Mouse (Mus musculus) limb, embryonic 11.5 days (tissue): ENCODE measurements around the gene Scn5a. TPM values are rescaled to one million over a fixed set of nuclear protein-coding genes. Genes with fewer than 3 reads are reported as not detected.

ENCODE experiments used
- ATAC-seq: fragments of 200-750 bp; cut with Nextera tagmentation; 2 replicates; pipeline ENCODE4 v1.8.0; 2017; ENCODE audit warnings: low read depth; ENCODE audit not compliant: insufficient number of reproducible peaks, low FRiP score, low TSS enrichment
- DNase-seq: peaks from one replicate; pipeline ENCODE4 v3.0.0-alpha.2; 2015; ENCODE audit warnings: low spot score
- H3K27ac ChIP-seq: fragments of 300-500 bp; sonication (generic); replicated peaks from 2 replicates; pipeline ENCODE4 v1.5.1; 2014; ENCODE audit warnings: low read depth, mild to moderate bottlenecking, low read length
- H3K27me3 ChIP-seq: fragments of 300-500 bp; sonication (generic); 2 replicates; pipeline ENCODE4 v1.6.1; 2014; ENCODE audit warnings: mild to moderate bottlenecking, low read length, mixed read lengths; ENCODE audit not compliant: control insufficient read depth, insufficient read depth
- H3K36me3 ChIP-seq: fragments of 300-500 bp; sonication (generic); 2 replicates; pipeline ENCODE4 v1.6.1; 2014; ENCODE audit warnings: mild to moderate bottlenecking, low read length, moderate library complexity, mixed read lengths; ENCODE audit not compliant: control insufficient read depth, insufficient read depth
- H3K4me1 ChIP-seq: fragments of 300-500 bp; sonication (generic); 2 replicates; pipeline ENCODE4 v1.6.1; 2014; ENCODE audit warnings: low read length, mixed read lengths; ENCODE audit not compliant: control insufficient read depth, insufficient read depth
- H3K4me2 ChIP-seq: fragments of 300-500 bp; sonication (generic); 2 replicates; pipeline ENCODE4 v1.6.1; 2014; ENCODE audit warnings: low read depth, mild to moderate bottlenecking, moderate library complexity; ENCODE audit not compliant: severe bottlenecking
- H3K4me3 ChIP-seq: fragments of 300-500 bp; sonication (generic); 2 replicates; pipeline ENCODE4 v1.5.1; 2014; ENCODE audit warnings: low read depth, low read length
- H3K9ac ChIP-seq: fragments of 300-500 bp; sonication (generic); 2 replicates; pipeline ENCODE4 v1.6.1; 2014; ENCODE audit warnings: mild to moderate bottlenecking, low read length
- H3K9me3 ChIP-seq: fragments of 300-500 bp; sonication (generic); 2 replicates; pipeline ENCODE4 v1.6.1; 2016; ENCODE audit warnings: low read length; ENCODE audit not compliant: control insufficient read depth
- WGBS: fragments of 180-500 bp; shearing (Covaris S2); extraction: QIAGEN DNeasy Blood & Tissue Kit; methylation state at CpG from one replicate; pipeline ENCODE4 v1.1.7; 2014; 5-methylcytosine and 5-hydroxymethylcytosine counted together
- polyA plus RNA-seq: library from polyadenylated mRNA; unstranded; fragments of >200 nt; fragmentation: Nextera tagmentation; extraction: Ambion mirVana; gene quantifications from 2 replicates; pipeline ENCODE4 v1.2.1, GENCODE M21; 2014

Gene Scn5a
- polyA plus RNA-seq, 1 experiment from 2014 or later, result 0.04 TPM

DNA sequence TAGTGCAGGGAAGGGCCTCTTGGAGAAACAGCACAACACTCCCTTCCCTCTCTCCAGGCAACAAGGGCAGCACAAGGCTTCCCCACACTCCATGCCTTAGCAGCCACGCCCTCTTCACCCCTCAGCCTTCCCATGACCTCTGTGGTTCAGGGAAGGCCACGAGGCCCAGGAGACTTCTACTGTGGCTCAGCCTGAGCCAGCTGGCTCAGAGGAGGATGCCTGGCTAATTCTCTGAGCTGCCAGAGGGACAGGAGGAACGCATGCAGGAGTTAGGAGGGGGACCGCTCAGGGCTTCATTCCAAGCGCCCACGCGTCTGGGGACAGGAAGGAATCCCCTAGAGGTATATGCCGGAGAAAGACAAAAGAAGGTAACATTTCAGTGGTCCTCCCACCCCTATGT, 17.1 kb downstream of the Scn5a start:
- DNase-seq (no peak), ATAC-seq (no peak)
- H3K4me3 ChIP-seq, result no peak overlapping the region
- H3K9me3 ChIP-seq, result no peaks in the 10 kb centered on the region
- H3K9ac ChIP-seq, result no peak overlapping the region
- WGBS, result 58% methylated on average over 8 of the region's 8 CpGs
- peaks cover 12% of the 10 kb centered on the region; the same call in 1 of the 2 replicates for H3K4me1 ChIP-seq
- no peak overlapping the region for H3K27ac ChIP-seq
- H3K36me3 ChIP-seq, result no peaks in the 10 kb centered on the region
- H3K27me3 ChIP-seq, result peaks cover 14% of the 10 kb centered on the region
- no peak overlapping the region for H3K4me2 ChIP-seq

DNA sequence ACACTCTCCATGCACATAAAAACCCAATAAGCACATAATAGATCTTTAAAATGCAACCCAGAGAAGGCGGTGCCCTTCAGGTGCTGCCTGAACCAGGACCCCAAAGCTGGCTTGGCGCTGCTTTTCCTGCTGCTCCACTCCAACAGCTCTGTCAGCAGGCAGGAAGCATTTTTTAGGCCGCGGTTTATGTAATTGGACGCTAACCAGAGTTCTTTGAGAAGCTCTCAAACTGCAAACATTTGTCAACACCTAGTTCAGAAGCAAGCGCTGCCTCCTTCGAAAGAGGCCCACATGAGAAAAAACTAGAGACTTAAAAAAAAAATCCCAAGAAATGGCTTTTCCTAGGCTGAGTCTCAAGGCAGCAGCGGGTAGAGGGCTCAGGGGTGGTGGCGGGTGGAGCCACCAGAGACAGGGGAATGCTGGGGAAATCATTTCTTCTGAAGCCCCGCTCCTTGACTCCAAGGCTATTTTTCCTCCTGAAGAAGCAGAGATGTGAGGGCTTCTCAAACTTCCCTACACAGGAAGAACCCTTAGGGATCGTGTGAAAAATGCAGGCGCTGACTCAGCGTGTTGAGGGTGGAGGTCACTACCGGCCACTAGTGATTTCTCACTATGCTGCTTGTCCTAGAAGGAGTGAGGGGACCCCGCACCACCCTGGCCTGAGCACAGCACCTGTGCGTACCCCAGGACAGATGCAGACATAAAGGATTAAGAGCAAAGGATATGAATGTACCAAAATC, 19.1 kb downstream of the Scn5a start:
- Histone ChIP-seq H3K27ac (no peak overlapping the region), H3K27me3 (no peaks in the 10 kb centered on the region), H3K4me1 (peaks cover 12% of the 10 kb centered on the region; the same call in 1 of the 2 replicates), H3K36me3 (no peaks in the 10 kb centered on the region), H3K9me3 (no peaks in the 10 kb centered on the region), H3K4me2 (no peak overlapping the region), H3K9ac (no peak overlapping the region), H3K4me3 (no peak overlapping the region)
- ATAC-seq (no peak), DNase-seq (peak; percentile 32)
- WGBS, result 54% methylated on average over 16 of the region's 16 CpGs

DNA sequence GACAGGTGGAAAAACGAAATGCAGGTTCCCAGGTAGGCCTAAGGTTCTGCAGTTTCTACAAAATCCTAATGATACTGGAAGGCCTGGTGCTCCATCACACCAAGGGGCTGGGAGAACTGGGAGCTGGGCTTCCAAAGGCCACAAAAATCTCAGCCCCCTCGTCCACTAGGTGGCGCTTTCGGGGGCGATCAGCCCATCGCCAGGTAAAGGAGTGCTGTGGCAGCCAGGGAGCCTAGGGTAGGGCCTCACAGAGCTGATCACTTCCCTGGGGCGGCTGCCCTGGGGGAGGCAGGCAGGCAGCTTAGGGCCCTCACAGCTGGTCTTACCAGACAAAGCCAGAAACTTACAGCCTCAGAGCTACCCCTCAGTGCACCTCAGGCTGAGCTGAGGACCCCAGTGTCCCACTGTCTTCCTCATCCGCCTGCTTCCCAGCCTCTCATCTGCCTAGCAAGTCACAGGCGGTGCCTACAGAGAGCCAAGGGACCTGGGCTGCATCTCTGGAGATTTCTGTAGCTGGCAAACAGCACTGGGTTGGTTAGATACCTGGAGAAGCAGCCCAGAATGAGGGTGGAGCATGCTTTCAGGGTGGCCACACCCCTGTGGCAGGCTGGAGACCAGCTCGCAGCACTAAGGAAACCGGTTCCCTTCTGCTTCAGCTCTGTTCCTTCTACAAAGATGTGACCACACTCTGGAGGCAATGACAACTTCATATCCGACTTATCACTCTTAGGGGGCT, 20.5 kb downstream of the Scn5a start:
- H3K9me3 ChIP-seq, result no peaks in the 10 kb centered on the region
- H3K4me1 ChIP-seq, result peaks cover 12% of the 10 kb centered on the region; the same call in 1 of the 2 replicates
- H3K4me3 ChIP-seq, result no peak overlapping the region
- peak; percentile 79 for DNase-seq
- 25% methylated on average over 12 of the region's 12 CpGs for WGBS
- H3K27ac ChIP-seq, result no peak overlapping the region
- no peak overlapping the region for H3K4me2 ChIP-seq
- H3K27me3 ChIP-seq, result no peaks in the 10 kb centered on the region
- H3K9ac ChIP-seq, result no peak overlapping the region
- no peak for ATAC-seq
- no peaks in the 10 kb centered on the region for H3K36me3 ChIP-seq

DNA sequence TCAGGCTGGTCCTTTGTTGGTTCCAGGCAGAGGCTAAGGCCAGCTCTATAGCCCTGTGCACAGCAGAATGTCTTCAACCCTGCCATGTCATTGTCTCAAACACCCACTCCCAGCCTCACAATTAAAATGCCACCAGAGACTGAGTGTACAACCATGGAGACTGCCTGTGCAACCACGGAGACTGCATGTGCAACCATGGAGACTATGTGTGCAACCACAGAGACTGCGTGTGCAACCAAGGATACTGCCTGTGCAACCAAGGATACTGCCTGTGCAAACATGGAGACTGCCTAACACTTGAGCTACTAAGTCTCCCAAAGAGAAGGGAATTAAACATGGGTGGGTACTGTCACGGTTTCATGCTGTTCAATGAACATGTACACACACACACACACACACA, 22.8 kb downstream of the Scn5a start:
- 92% methylated on average over 3 of the region's 3 CpGs for WGBS
- no peaks in the 10 kb centered on the region for H3K9me3 ChIP-seq
- no peak overlapping the region for H3K9ac ChIP-seq
- no peak for ATAC-seq
- H3K36me3 ChIP-seq, result no peaks in the 10 kb centered on the region
- H3K4me2 ChIP-seq, result no peak overlapping the region
- no peak overlapping the region for H3K27ac ChIP-seq
- peaks cover 12% of the 10 kb centered on the region; the same call in 1 of the 2 replicates for H3K4me1 ChIP-seq
- no peak overlapping the region for H3K4me3 ChIP-seq
- DNase-seq, result no peak
- H3K27me3 ChIP-seq, result no peaks in the 10 kb centered on the region

DNA sequence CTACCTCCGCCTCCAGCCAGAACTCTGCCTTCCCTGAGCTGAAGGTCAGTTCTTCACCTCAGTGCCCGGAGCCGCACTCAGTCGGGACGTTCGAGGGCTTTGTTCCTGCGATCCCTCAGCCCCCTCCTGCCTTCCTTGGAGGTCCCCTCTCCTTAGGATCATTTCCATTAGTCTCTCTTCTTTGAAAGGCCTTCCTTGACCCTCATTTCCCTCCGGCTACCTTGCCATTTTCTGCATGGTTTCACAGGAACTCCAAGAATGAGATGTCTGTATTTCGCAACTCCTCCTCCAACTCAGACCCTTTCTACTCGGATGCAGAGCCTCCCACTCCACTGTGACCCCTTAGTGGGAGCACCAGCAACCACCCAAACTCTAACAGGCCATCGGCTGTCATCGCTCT, 31.3 kb downstream of the Scn5a start:
- ATAC-seq (no peak), DNase-seq (no peak)
- 80% methylated on average over 12 of the region's 12 CpGs for WGBS
- no peak overlapping the region for H3K27ac ChIP-seq
- H3K4me3 ChIP-seq, result no peak overlapping the region
- no peak overlapping the region for H3K9ac ChIP-seq
- H3K36me3 ChIP-seq, result no peaks in the 10 kb centered on the region
- no peaks in the 10 kb centered on the region for H3K27me3 ChIP-seq
- no peaks in the 10 kb centered on the region for H3K4me1 ChIP-seq
- no peak overlapping the region for H3K4me2 ChIP-seq
- no peaks in the 10 kb centered on the region for H3K9me3 ChIP-seq

DNA sequence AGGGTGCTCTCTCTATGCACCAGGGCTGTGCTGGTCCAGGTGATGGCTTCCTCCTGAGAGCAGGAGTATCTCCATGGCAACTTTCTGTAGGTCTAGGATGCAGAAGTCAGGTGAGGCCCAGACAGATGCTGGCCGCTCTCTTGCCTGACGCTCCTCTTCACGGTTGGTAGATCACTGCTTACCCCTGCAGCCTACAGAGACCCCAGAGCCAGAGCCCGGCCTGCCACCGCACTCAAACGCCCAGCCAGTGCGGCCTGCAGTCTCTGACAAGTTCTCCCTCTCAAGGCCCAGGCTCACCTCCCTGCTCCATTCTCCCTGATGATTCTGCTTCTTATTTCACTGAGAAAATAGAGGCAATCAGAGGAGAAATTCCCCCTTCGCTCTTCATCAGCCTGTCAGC, 31.7 kb downstream of the Scn5a start:
- H3K36me3 ChIP-seq, result no peaks in the 10 kb centered on the region
- H3K27me3 ChIP-seq, result no peaks in the 10 kb centered on the region
- no peak overlapping the region for H3K27ac ChIP-seq
- H3K4me1 ChIP-seq, result no peaks in the 10 kb centered on the region
- no peak for DNase-seq
- WGBS, result 84% methylated on average over 8 of the region's 8 CpGs
- no peak overlapping the region for H3K9ac ChIP-seq
- ATAC-seq, result no peak
- no peak overlapping the region for H3K4me3 ChIP-seq
- no peaks in the 10 kb centered on the region for H3K9me3 ChIP-seq
- no peak overlapping the region for H3K4me2 ChIP-seq

DNA sequence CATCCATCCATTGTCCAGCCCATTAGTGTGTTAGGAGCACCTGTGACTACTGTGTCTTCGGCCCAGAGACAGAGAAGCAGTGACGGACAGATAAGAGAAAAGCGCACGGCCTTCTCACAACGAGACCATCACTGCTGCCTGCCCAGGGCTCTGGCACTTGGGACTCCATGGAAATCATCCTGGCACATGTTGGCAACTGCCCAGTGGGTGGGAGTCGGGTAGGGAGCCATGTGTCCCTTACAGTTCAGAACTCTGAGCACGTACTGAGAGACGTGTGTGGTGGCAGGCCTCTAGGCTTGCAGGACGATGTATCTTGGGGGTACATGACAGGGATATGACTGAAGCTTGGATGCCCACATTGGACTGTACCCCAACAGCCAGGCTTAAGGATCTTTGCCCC, 38.1 kb downstream of the Scn5a start:
- Histone ChIP-seq H3K36me3 (no peaks in the 10 kb centered on the region), H3K9me3 (no peaks in the 10 kb centered on the region), H3K9ac (no peak overlapping the region), H3K4me3 (no peak overlapping the region), H3K27ac (no peak overlapping the region), H3K27me3 (no peaks in the 10 kb centered on the region), H3K4me2 (no peak overlapping the region), H3K4me1 (no peaks in the 10 kb centered on the region)
- 91% methylated on average over 9 of the region's 9 CpGs for WGBS
- no peak for ATAC-seq
- DNase-seq, result no peak

DNA sequence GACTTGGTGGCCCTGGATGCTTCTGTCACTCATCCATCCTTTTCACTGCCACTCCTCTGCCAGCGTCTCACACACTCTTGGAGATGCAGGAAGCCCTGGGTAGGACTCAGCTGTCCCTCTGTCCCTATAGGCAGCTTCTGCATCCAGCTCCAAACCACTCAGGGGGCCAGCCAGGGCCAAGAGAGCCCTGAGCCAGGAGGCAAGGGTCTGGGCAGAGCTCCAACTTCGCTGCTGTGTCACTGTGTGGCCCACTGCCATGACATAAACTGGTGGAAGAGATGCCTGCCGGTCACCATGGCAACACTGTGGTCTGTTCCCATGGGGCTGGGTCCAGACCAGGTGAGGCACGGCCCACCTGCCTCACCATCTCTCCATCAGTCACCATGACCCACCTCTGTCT, 41.0 kb downstream of the Scn5a start:
- Histone ChIP-seq H3K9me3 (no peaks in the 10 kb centered on the region), H3K27ac (no peak overlapping the region), H3K27me3 (no peaks in the 10 kb centered on the region), H3K4me2 (no peak overlapping the region), H3K4me1 (no peaks in the 10 kb centered on the region), H3K4me3 (no peak overlapping the region), H3K36me3 (no peaks in the 10 kb centered on the region), H3K9ac (no peak overlapping the region)
- 78% methylated on average over 4 of the region's 4 CpGs for WGBS
- DNase-seq, result no peak
- ATAC-seq, result no peak
